Mouse (Mus musculus) testis, adult 2 months (tissue): ENCODE measurements at regions not wholly inside any gene's neighbourhood (a gene's known extent, or its start where the extent isn't known, plus 50 kb on each side); places are given as distances from the start of the nearest gene placed in this dataset.

ENCODE experiments used
- CTCF ChIP-seq: fragments of 200-500 bp; IDR thresholded peaks from 2 replicates; pipeline ENCODE4 v1.5.1; 2012; ENCODE audit warnings: low read depth, mild to moderate bottlenecking, inconsistent platforms, low read length, moderate library complexity; ENCODE audit not compliant: control insufficient read depth, insufficient read depth, insufficient replicate concordance
- POLR2A ChIP-seq: fragments of 200-500 bp; IDR thresholded peaks from 2 replicates; pipeline ENCODE4 v1.6.1; 2012; ENCODE audit warnings: low read depth, mild to moderate bottlenecking, inconsistent platforms, low read length, moderate library complexity; ENCODE audit not compliant: control insufficient read depth

GRCm38 (mm10) chrX:142535954-142536353 lies 145.3 kb upstream of the Tmem164 start:
- TF ChIP-seq POLR2A (no peak), CTCF (no peak)
